Mouse (Mus musculus) forebrain, embryonic 13.5 days (tissue): ENCODE measurements around the gene Hps4. TPM values are rescaled to one million over a fixed set of nuclear protein-coding genes. Genes with fewer than 3 reads are reported as not detected.
A peak's percentile ranks its signal among the peaks of the same experiment; 100 is the strongest.
"Not testable (repeated sequence)": the region's sequence is repeated elsewhere in the genome, so short reads cannot be mapped to it uniquely, and the experiment has no call there.

Experiments
- ATAC-seq: fragments of 200-750 bp; cut with Nextera tagmentation; 2 replicates; pipeline ENCODE4 v1.8.0; 2017
- H3K27ac ChIP-seq: fragments of 300-500 bp; sonication (generic); 2 replicates; pipeline ENCODE4 v1.5.1; 2015; ENCODE audit warnings: inconsistent platforms, mild to moderate bottlenecking, moderate library complexity
- H3K27me3 ChIP-seq: fragments of 300-500 bp; sonication (generic); 2 replicates; pipeline ENCODE4 v1.6.1; 2015; ENCODE audit warnings: mild to moderate bottlenecking, inconsistent platforms
- H3K36me3 ChIP-seq: fragments of 300-500 bp; sonication (generic); 2 replicates; pipeline ENCODE4 v1.6.1; 2015; ENCODE audit warnings: mild to moderate bottlenecking, inconsistent platforms; ENCODE audit not compliant: poor library complexity, severe bottlenecking
- H3K4me1 ChIP-seq: fragments of 300-500 bp; sonication (generic); 2 replicates; pipeline ENCODE4 v1.6.1; 2015; ENCODE audit warnings: inconsistent platforms
- H3K4me2 ChIP-seq: fragments of 300-500 bp; sonication (generic); 2 replicates; pipeline ENCODE4 v1.6.1; 2015; ENCODE audit warnings: inconsistent platforms, mild to moderate bottlenecking, moderate library complexity
- H3K4me3 ChIP-seq: fragments of 300-500 bp; sonication (generic); 2 replicates; pipeline ENCODE4 v1.5.1; 2015; ENCODE audit warnings: mild to moderate bottlenecking, inconsistent platforms
- H3K9ac ChIP-seq: fragments of 300-500 bp; sonication (generic); 2 replicates; pipeline ENCODE4 v1.6.1; 2015; ENCODE audit warnings: mild to moderate bottlenecking, inconsistent platforms
- H3K9me3 ChIP-seq: fragments of 300-500 bp; sonication (generic); replicated peaks from 2 replicates; pipeline ENCODE4 v1.6.1; 2016; ENCODE audit warnings: inconsistent platforms
- WGBS: fragments of 180-500 bp; shearing (Covaris S2); methylation state at CpG from one replicate; pipeline ENCODE4 v1.1.7; 2015; 5-methylcytosine and 5-hydroxymethylcytosine counted together
- polyA plus RNA-seq: library from polyadenylated mRNA; unstranded; fragments of >200 nt; fragmentation: Nextera tagmentation; extraction: Ambion mirVana; gene quantifications from 2 replicates; pipeline ENCODE4 v1.2.1, GENCODE M21; 2015

Hps4 gene
- polyA plus RNA-seq, 1 experiment from 2014 or later: 28.9 TPM

- Histone ChIP-seq H3K36me3 (no peaks in the 10 kb centered on the region), H3K27ac (no peak overlapping the region), H3K9ac (no peak overlapping the region), H3K27me3 (no peaks in the 10 kb centered on the region), H3K9me3 (no peaks in the 10 kb centered on the region), H3K4me3 (no peak overlapping the region), H3K4me1 (peaks cover 6% of the 10 kb centered on the region; the same call in 1 of the 2 replicates), H3K4me2 (no peak overlapping the region)
- 84% methylated on average over 4 of the region's 4 CpGs for WGBS
- ATAC-seq: no peak
Observed at GRCm38 (mm10) chr5:112301694-112302093, 41.2 kb upstream of the Hps4 start.

- H3K27ac ChIP-seq: no peak overlapping the region
- ATAC-seq: no peak
- 92% methylated on average over 5 of the region's 5 CpGs for WGBS
- H3K9ac ChIP-seq: no peak overlapping the region
- no peaks in the 10 kb centered on the region for H3K27me3 ChIP-seq
- no peaks in the 10 kb centered on the region for H3K4me1 ChIP-seq
- H3K4me3 ChIP-seq: no peak overlapping the region
- peaks cover 2% of the 10 kb centered on the region; the same call in 1 of the 2 replicates for H3K36me3 ChIP-seq
- H3K9me3 ChIP-seq: no peaks in the 10 kb centered on the region
- no peak overlapping the region for H3K4me2 ChIP-seq
Observed at GRCm38 (mm10) chr5:112302310-112302709, 40.6 kb upstream of the Hps4 start.

GRCm38 (mm10) chr5:112305842-112306241 lies 37.0 kb upstream of the Hps4 start:
- Histone ChIP-seq H3K4me1 (no peaks in the 10 kb centered on the region), H3K9me3 (no peaks in the 10 kb centered on the region), H3K4me2 (no peak overlapping the region), H3K9ac (no peak overlapping the region), H3K4me3 (no peak overlapping the region), H3K27me3 (no peaks in the 10 kb centered on the region), H3K36me3 (peaks cover 37% of the 10 kb centered on the region), H3K27ac (no peak overlapping the region)
- ATAC-seq: no peak
- WGBS: 66% methylated on average over 5 of the region's 5 CpGs

- H3K27me3 ChIP-seq: no peaks in the 10 kb centered on the region
- ATAC-seq: no peak
- 50% methylated on average over 11 of the region's 11 CpGs for WGBS
- peak overlapping the region; percentile 51 for H3K27ac ChIP-seq
- H3K4me3 ChIP-seq: no peak overlapping the region
- no peak overlapping the region for H3K4me2 ChIP-seq
- peaks cover 53% of the 10 kb centered on the region for H3K36me3 ChIP-seq
- H3K9me3 ChIP-seq: no peaks in the 10 kb centered on the region
- H3K4me1 ChIP-seq: no peaks in the 10 kb centered on the region
- 0 out of 2 replicates have a peak overlapping the region, but pooled peaks have one; percentile 21 for H3K9ac ChIP-seq
Observed at GRCm38 (mm10) chr5:112313222-112313885, 29.5 kb upstream of the Hps4 start.

- ATAC-seq: no peak
- H3K27ac ChIP-seq: no peak overlapping the region
- no peaks in the 10 kb centered on the region for H3K9me3 ChIP-seq
- peaks cover 23% of the 10 kb centered on the region for H3K36me3 ChIP-seq
- 63% methylated on average over 5 of the region's 5 CpGs for WGBS
- no peak overlapping the region for H3K4me2 ChIP-seq
- no peak overlapping the region for H3K4me3 ChIP-seq
- H3K27me3 ChIP-seq: no peaks in the 10 kb centered on the region
- H3K4me1 ChIP-seq: no peaks in the 10 kb centered on the region
- no peak overlapping the region; the same call in 1 of the 2 replicates for H3K9ac ChIP-seq
Observed at GRCm38 (mm10) chr5:112316468-112316867, 26.4 kb upstream of the Hps4 start.

GRCm38 (mm10) chr5:112317328-112317727 lies 25.6 kb upstream of the Hps4 start:
- H3K9ac ChIP-seq: no peak overlapping the region
- H3K4me3 ChIP-seq: no peak overlapping the region
- no peaks in the 10 kb centered on the region for H3K9me3 ChIP-seq
- no peaks in the 10 kb centered on the region for H3K4me1 ChIP-seq
- H3K4me2 ChIP-seq: no peak overlapping the region
- H3K27ac ChIP-seq: no peak overlapping the region
- no peaks in the 10 kb centered on the region for H3K27me3 ChIP-seq
- ATAC-seq: no peak
- H3K36me3 ChIP-seq: peaks cover 21% of the 10 kb centered on the region
- WGBS: 63% methylated on average over 5 of the region's 5 CpGs

GRCm38 (mm10) chr5:112319343-112319742 lies 23.5 kb upstream of the Hps4 start:
- H3K4me3 ChIP-seq, H3K4me1 ChIP-seq, H3K9ac ChIP-seq, H3K9me3 ChIP-seq, ATAC-seq, H3K4me2 ChIP-seq, H3K27ac ChIP-seq, H3K27me3 ChIP-seq: not testable (repeated sequence)
- H3K36me3 ChIP-seq: peaks cover 10% of the 10 kb centered on the region
- 79% methylated on average over 2 of the region's 2 CpGs for WGBS

GRCm38 (mm10) chr5:112320379-112320778 lies 22.5 kb upstream of the Hps4 start:
- Histone ChIP-seq H3K4me3 (no peak overlapping the region), H3K4me2 (no peak overlapping the region), H3K4me1 (peaks cover 3% of the 10 kb centered on the region; the same call in 1 of the 2 replicates), H3K27me3 (no peaks in the 10 kb centered on the region), H3K36me3 (peaks cover 7% of the 10 kb centered on the region), H3K9me3 (no peaks in the 10 kb centered on the region), H3K9ac (no peak overlapping the region), H3K27ac (no peak overlapping the region)
- no peak for ATAC-seq
- 83% methylated on average over 5 of the region's 5 CpGs for WGBS

- ATAC-seq: no peak
- Histone ChIP-seq H3K9ac (no peak overlapping the region), H3K9me3 (no peaks in the 10 kb centered on the region), H3K4me3 (no peak overlapping the region), H3K27ac (no peak overlapping the region), H3K36me3 (peaks cover 1% of the 10 kb centered on the region), H3K4me1 (peaks cover 5% of the 10 kb centered on the region; the same call in 1 of the 2 replicates), H3K27me3 (no peaks in the 10 kb centered on the region), H3K4me2 (no peak overlapping the region)
- WGBS: 75% methylated on average over 6 of the region's 6 CpGs
Observed at GRCm38 (mm10) chr5:112320936-112321335, 21.9 kb upstream of the Hps4 start.

GRCm38 (mm10) chr5:112321376-112321775 lies 21.5 kb upstream of the Hps4 start:
- no peak for ATAC-seq
- Histone ChIP-seq H3K27ac (no peak overlapping the region), H3K4me3 (no peak overlapping the region), H3K27me3 (no peaks in the 10 kb centered on the region), H3K36me3 (no peaks in the 10 kb centered on the region), H3K4me1 (peaks cover 5% of the 10 kb centered on the region; the same call in 1 of the 2 replicates), H3K9ac (no peak overlapping the region), H3K9me3 (no peaks in the 10 kb centered on the region), H3K4me2 (no peak overlapping the region)
- 78% methylated on average over 4 of the region's 4 CpGs for WGBS

GRCm38 (mm10) chr5:112323246-112323645 lies 19.6 kb upstream of the Hps4 start:
- Histone ChIP-seq H3K27me3 (no peaks in the 10 kb centered on the region), H3K27ac (no peak overlapping the region), H3K4me2 (no peak overlapping the region), H3K4me3 (no peak overlapping the region), H3K9me3 (no peaks in the 10 kb centered on the region), H3K4me1 (peaks cover 20% of the 10 kb centered on the region), H3K9ac (no peak overlapping the region), H3K36me3 (peaks cover 8% of the 10 kb centered on the region)
- ATAC-seq: no peak
- 86% methylated on average over 6 of the region's 6 CpGs for WGBS

GRCm38 (mm10) chr5:112324637-112325545 lies 18.0 kb upstream of the Hps4 start:
- no peak overlapping the region for H3K27ac ChIP-seq
- no peak overlapping the region; the same call in 1 of the 2 replicates for H3K4me3 ChIP-seq
- ATAC-seq: no peak
- H3K4me1 ChIP-seq: peaks cover 21% of the 10 kb centered on the region
- H3K9ac ChIP-seq: no peak overlapping the region
- H3K36me3 ChIP-seq: peaks cover 24% of the 10 kb centered on the region
- peak overlapping the region; percentile 78 for H3K4me2 ChIP-seq
- H3K9me3 ChIP-seq: no peaks in the 10 kb centered on the region
- WGBS: 41% methylated on average over 24 of the region's 24 CpGs
- H3K27me3 ChIP-seq: no peaks in the 10 kb centered on the region
